Mouse (Mus musculus) monocyte, adult 2 months (primary cell): Measurements from ENCODE around the gene Elk4.

Experiments used
- DNase-seq, 2 experiments: peaks; one replicate each; pipeline ENCODE4 v3.0.0; 2022; ENCODE audit warnings: low spot score in 2 of 2, low read depth in 1 of 2

The Elk4 gene

DNA sequence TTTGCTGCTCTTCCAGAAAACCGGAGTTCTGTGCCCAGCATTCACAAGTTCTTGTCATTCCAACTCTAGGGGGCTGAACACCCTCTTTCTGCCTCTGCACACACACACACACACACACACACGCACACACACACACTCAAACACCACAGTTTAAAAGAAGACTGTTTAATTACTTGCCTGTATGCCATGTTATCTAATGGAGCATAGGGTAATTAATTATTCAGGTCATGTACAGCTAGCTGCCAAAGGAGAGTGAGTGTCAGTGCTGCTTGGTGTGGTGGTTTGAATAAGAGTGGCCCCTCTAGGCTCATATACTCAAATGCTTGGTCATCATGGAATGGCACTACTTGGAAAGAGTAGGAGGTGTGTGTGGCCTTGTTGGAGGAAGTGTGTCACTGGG, 23.6 kb upstream of the Elk4 start:
- DNase-seq: no peak

DNA sequence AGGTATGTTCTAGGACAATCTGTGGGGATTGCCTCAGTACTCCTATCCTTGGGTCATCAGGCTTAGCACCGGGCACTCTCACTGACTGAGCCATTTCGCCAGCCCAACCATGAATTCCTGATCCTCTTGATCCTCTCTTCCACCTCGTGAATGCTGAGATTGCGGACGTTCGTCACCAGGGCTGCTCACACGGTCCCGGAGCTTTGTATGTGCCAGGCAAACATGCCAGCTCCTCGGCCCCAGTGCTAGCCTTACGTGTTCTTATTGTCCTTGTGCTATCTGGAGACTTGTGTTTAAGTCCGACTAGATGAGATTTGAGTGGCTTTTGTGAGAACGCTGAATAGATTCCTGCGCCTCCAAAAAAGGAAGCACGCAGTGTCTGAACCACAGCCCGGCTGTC, 20.0 kb upstream of the Elk4 start:
- no peak for DNase-seq

DNA sequence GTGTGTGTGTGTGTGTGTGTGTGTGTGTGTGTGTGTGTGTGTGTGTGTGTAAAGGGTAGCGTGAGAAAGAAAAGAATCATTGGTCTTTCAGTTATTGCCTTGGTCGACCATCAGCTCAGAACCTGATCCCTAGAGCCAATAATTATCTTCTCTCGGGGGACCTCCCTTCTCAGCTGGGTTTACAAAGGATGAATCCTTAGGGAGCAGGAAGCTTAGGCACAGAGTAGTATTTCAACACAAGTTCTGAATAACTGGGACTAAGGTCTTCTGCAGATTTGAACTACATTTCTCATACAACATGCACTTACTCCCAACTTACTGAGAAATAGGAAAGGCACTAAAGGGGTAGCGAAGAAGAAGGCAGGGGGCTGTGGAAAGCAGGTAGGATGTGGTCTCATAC, 17.9 kb upstream of the Elk4 start:
- no peak for DNase-seq

DNA sequence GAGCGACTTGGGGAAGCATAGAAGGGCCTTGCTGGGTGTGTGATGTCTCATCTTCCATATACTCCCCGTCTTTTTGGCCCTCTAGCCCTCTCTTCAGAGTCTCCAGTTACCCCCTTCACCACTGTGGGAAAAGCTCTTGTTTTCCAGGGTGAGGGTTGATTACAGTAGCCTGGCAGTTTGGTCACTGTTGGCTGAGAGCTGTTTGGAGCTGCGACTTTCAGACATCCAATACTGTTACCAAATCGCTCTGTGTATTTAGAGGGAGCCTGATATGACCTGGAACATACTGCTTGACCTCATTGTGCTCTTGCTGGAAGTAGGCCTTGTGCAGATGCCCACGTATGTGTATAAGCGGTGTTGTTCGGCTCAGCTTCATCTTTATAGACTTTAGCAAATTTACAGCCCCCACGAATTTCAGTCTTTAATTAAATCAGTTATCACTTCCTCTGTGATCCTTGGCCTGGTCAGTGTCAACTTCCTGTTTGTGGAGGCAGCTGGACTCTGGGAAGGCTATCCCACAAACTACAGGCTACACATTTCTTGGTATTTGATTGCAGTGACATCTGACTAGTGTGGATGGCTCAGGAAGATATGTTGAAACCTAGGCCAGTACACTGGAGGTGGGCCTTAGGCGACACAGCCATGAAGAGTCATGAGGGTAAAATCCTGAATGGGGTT, 17.2 kb upstream of the Elk4 start:
- no peak for DNase-seq

DNA sequence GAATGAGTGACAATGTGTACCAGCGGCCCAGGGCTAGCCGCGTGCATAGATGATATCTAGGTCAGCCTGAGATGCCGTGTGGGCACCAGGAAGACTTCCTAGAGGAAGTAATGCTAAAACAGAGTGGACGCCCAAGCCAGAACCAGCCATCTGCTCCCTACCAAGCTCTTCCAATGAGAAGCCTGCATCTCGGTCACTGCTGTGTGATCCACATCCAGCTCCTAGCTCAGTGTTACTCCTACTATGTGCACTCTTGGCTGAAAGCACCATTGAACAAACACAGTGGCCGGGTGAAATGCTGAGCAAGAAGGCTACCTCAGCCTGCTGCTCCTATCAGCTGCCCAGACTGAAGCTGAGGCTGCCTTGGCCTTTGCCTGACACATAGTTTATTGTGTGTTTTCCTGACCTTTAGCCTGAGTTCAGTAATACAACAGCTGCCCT, 14.8 kb upstream of the Elk4 start:
- no peak for DNase-seq

DNA sequence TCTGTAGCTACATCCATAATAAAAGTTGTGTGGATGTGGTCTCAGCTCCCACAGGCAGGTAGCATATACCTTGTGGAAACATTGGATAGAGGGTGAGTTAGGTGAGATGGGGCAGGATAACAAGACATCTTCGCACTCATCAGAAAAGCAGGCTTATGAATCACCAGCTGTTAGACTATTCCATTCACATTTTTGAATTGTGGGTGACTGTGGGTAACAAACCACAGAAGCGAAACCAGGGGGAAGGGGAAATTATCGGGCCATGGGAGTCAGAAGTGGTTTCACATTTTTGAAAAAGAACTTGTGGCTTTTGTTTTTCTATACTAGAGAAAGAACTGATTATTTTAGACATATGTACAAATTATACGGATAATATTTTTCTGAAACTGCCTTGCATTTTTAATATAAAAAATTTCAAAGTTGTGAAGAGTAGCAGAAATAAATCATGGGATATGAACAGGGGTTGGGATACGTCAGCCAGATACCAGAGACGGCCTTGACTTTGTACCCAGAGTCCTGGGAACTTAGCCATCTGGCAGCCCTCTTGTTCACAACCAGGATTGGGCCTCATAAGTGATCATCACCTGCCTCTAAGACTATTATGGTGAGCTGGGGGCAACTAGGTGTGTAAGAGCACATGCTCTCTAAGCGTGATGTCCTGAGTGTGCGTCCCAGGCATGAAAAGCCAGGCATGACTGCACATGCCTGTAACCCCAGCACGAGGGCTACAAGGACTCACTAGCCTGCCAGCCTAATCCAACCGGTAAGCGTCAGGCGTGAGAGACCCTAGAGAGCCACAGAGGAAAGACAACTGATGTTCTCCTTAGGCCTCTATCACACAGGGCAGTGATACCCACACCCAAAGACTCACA, 14.0 kb upstream of the Elk4 start:
- no peak for DNase-seq

DNA sequence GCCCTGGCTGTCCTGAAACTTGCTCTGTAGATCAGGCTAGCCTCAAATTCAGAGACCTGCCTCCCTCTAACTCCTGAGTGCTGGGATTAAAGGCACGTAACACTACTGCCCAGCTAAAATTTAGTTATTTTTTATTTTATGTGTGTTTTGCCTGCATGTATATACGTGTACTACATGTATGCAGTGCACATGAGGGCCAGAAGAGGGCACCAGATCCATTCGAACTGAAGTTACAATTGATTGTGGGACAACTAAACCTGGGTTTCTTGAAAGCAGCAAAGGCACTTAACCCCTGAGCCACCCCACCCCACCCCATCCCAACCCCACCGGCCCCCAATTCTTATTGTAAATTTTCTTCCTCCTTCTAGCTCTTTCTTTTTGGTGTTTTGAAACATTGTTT, 12.3 kb upstream of the Elk4 start:
- DNase-seq: peak in 1 of 2 experiments; percentile 34

DNA sequence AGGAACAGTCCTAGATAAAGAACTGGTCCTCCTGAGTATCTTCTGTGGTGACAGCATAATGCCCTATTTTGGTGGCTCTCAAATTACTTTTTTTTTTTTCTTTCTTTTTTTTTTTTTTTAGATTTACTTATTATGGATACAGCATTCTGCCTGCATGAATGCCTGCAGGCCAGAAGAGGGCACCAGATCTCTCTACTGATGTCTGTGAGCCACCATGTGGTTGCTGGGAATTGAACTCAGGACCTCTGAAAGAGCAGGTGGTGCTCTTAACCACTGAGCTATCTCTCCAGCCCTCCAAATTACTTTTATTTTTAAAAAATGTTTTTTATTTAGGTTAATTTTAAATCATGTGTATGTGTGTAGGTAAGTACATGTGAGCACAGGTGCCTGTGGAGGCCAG, 6.9 kb upstream of the Elk4 start:
- no peak for DNase-seq

DNA sequence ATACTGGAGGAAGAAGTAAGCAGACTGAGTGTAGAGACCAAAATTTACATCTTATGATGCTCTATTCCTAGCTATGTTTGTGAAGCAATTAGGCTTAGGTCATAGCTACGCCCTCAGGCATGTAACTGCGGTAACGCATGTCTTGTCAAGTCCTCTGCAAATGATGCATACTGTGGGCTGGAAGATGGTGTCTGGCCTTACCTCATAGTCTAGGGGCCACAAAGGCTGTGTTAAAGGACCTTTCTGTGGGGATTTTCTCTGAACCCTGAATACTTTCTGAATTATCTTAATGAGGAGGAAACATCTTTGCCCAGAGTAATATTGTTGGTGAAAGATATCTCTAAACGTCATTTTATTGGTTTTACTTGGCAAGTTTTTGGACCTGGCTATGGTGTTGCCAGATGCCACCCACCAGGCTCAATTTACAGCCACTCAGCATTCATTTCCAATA, 5.5 kb upstream of the Elk4 start:
- no peak for DNase-seq

DNA sequence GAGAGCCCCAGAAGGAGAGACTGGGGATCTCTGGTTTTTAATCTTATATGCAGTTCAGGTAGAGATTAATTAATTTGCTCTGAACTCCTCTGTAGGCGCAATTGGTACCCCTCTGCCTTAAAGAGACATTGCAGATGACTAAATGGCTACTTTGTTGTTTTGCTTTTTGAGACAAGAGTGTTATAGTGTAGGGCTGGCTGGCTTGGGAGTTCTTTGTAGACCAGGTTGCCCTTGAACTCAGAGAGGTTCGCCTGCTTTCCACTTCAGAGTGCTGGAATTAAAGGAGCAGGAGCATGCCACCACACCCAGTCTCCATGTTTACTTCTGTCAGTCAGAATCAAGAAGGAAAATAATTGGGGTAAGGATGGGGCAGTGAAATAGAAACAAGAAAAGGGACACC, 4.3 kb upstream of the Elk4 start:
- DNase-seq: no peak

DNA sequence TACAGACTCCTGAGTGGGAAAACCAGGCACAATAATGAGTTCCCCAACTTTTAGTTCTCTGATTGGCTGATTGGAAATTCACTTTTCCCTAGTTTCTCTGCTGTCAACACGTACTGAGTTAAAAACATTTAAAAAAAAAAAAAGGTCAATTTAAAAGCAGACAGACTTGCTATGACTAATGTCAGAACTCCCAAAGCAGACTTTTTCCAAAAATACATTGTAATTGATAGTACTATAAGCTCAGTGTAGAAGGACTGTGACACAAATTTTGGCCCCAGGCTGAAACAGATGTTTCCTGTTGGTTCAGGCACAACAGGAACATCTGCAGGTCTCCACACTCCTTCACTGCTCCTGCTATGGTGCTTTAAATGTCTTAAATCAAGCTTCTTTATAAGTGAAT, 3.6 kb upstream of the Elk4 start:
- DNase-seq: no peak

DNA sequence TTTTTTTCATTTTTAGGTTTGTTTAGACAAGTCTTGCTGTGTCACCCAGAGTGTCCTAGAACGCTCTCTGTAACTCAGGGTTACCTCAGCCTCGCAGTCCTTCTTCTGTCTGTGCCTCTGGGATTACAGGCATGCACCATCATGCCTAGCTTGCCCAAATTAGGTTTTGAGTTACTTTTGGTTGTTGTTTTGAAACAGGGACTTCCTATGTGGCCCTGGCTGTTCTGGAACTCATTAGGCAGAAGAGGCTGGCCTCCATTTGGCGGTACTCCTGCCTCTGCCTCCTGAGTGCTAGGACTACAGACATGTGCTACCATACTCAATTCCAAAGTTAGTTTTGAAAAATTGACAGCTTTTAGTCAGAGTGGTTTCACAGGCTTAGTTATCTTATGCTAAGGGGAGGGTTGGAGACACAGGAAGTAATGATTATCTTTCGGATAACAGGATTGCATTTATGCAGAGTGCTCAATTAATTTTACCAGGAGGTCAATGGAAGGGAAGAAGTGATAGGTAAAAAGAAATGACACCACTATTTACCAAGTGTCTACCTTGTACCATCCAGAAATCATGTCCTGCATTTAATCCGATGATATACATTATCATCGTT, 2.7 kb upstream of the Elk4 start:
- DNase-seq: no peak

DNA sequence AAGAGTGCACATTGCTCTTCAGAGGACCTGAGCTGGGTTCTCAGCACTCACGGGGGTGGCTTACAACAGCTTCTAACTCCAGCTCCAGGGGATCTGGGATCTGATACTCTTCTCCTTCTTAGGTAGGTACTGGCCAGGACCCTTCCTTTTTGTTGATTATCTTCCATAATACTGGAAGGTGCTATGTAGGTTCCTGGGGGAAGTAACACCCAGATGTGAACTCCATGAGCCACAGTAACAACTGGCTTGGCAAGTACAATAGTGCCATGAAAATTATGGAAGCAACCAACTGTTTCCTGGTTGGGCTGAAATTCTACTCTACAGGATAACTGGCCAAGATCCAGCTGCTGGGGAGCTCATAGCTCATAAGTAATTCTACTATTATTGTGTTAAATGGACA, 1.9 kb upstream of the Elk4 start:
- DNase-seq: no peak

DNA sequence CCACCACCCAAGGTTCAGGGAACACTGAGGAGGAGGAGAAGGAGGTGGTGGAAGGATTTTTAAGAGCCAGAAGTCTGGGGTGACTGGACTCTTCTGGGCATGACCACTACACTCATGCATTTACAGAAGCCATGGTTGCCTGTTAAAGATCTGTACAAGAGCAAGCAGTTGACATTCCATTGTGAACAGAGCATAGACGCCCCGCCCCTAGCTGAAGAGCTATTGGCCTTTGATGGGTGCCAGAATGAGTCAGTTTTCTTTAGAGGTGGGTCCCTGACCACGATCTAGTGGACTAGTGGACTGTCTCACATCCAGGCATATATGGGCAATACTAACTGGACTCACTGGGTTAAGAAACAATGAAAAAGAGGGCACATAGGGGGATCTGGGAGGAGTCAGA, 1.4 kb upstream of the Elk4 start:
- no peak for DNase-seq

DNA sequence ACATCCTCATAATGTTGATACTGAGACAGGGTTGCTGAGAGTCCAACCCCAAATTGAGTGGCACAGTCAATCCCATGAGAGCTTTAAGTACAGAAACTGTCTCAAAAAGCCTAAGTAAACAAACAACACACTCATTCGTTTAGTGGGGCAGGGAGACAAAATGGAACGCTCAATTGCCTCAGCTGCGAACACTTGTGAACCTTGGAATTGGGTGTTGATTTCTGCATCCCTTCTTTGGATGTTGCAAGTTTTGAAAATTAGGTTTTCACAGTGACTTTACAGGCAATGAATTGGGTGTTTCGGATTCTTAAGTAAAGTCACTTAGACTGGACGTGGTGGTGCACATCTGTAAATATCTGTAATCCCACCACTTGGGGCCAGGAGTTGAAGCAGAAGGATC, 686 bp upstream of the Elk4 start:
- DNase-seq: no peak

DNA sequence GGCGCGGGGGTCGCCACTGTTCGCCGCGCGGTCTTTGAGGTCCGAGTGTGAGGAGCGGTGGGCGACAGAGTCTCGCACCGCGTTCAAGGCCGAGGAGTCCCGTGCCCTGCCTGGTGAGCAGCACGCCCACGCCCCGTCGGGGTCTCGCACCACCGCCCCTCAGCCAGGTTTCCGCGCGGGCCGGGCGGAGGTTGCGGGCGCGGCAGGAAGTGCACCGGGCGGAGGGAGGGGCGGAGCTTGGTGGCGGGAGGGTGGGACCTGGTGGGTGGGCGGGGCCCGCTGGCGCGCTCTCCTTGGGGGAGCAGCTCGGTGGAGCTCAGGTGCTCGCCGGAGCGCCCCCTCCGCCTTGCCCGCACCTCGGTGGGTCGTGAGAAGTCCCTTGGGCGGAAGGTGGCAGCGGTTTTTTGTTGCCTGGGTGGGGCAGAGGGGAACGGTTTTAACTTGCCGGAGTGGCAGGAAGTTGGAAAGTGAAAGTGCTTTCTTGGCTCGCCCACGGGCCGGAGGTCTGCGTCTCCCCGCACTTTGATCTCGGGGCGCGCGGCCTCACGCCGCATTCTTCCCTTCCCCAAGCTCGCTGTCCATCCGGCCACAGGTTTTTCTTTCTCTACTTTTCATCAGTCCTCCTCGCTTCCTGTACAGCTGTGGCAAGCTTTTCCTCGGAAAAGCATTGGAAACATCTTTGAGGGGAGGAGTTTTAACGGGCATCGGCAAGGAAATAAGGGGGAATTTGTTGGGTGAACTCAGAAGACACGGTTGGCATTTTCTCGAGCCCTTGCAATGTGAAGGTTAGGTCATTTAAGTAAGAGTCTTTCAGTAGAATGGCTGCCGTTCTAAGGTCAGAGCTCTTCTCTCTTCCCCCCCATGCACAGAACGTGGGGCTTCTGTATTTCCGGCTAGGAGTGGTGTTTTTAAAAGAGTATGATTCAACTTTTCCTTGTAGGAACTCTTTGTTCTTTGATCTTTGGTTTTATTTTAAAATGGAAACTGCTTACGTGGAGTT, 721 bp downstream of the Elk4 start:
- DNase-seq: peak; percentile 63 to 82

DNA sequence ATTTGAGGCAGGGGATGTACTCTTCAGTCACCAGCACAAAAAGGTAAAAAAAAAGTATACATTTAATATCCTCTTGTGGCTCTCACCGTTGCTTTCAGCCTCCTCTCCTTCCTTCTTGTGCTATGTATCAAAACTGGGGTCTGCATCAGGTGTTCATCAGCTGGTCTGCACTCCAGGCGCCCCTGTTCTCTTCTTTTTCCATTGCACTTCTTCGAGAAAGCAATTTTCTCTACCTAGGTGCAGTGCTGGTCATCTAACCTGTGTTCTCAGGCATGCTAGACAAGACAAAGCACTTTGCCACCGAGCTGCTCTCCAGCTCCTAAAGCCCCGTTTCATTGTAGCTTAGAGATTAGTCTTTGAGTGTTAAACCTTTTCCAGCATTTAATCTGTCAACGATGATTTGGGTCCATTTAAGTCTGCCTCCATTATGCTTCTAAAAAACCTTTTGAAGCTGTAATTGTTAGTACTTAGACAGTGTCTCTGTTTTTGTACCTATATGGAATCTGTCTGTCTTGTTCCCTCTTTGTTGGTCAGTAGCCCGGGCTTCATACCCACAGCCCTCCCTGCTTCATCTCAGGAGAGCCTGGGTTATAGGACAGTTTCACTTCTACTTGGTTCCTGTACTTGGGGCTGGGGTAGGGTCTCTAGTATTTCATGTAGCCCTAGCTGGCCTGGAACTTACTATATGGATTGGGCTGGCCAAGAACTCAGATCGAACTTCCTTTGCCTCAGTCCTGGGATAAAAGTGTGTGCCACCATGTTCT, 1.7 kb downstream of the Elk4 start:
- no peak for DNase-seq

DNA sequence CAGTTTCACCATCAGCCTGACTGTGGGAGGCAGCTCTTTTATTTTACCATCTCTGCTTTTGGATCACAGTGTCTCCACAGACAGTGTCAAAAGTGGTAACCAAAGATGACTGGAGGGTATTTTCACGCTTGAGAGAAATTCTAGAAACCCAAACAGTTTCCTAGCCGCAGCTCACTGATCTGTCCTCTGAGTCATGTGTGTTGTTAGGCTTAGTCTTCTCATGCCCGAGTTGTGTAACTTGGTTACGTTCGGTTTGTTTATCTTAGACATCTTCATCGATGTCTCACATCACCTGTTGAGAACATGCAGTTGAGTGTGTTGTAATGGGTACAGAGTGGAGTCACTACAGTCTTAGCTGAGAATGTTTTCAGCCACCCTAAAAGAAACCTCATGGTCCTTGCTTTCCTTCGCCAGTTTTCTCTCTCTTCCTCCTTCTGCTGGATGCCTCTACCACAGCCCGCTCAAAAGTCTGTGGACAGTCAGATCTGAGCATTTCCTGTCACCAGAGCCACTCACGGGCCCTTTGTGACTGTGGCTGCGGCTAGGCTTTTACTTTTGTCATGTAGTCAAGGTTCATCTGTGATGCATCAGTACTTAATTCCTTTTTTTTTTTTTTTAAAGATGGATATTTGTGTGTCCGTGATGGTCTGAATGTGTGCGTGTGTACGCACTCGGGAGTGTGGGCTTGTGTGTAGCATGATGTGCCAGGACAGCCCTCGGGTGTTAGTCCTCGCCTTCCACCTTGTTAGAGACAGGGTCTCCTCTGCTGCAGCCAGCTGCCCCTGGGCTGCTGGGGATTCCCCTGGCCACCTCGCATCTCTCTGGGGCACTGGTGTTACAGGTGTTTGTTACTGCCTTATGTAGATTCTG, 3.5 kb downstream of the Elk4 start:
- DNase-seq: peak; percentile 60 to 61

DNA sequence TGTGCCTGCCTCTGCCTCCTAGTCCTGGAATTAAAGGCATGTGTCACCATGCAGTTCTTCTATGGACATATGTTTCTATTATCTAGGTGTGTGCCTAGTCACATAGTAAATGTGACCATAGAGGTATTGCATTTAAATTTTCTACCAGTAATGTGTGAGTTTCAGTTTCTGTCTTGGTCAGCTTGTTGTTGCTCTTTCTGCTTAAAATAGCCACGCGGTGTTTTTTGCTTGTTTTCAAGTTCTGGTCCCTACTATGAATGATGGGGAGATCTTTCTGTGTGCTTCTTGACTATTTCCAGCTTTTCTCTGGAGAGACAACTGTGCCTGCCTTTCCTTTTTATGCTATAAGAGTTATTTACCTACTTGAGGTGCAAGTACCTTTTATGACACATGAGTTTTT, 4.4 kb downstream of the Elk4 start:
- DNase-seq: no peak
